Mouse (Mus musculus) intestine, postnatal 0 days (tissue): ENCODE measurements around the gene Slc38a6. TPM values are rescaled to one million over a fixed set of nuclear protein-coding genes. Genes with fewer than 3 reads are reported as not detected.

Experiments
- ATAC-seq: fragments of 200-750 bp; cut with Nextera tagmentation; 2 replicates; pipeline ENCODE4 v1.8.0; 2017; ENCODE audit warnings: mild to moderate bottlenecking, moderate TSS enrichment, moderate library complexity
- H3K27ac ChIP-seq: fragments of 300-500 bp; sonication (generic); 2 replicates; pipeline ENCODE4 v1.5.1; 2014; ENCODE audit warnings: mild to moderate bottlenecking, low read depth, low read length, moderate library complexity
- H3K27me3 ChIP-seq: fragments of 300-500 bp; sonication (generic); replicated peaks from 2 replicates; pipeline ENCODE4 v1.6.1; 2014; ENCODE audit warnings: low read length, mixed read lengths; ENCODE audit not compliant: control insufficient read depth, insufficient read depth
- H3K36me3 ChIP-seq: fragments of 300-500 bp; sonication (generic); 2 replicates; pipeline ENCODE4 v1.6.1; 2014; ENCODE audit warnings: mild to moderate bottlenecking, moderate library complexity; ENCODE audit not compliant: control insufficient read depth, insufficient read depth
- H3K4me1 ChIP-seq: fragments of 300-500 bp; sonication (generic); replicated peaks from 2 replicates; pipeline ENCODE4 v1.6.1; 2014; ENCODE audit warnings: antibody characterized with exemption, low read length, mixed read lengths; ENCODE audit not compliant: control insufficient read depth, insufficient read depth
- H3K4me2 ChIP-seq: fragments of 300-500 bp; sonication (generic); replicated peaks from 2 replicates; pipeline ENCODE4 v1.6.1; 2014; ENCODE audit warnings: low read depth, mild to moderate bottlenecking, moderate library complexity
- H3K4me3 ChIP-seq: fragments of 300-500 bp; sonication (generic); 2 replicates; pipeline ENCODE4 v1.5.1; 2014; ENCODE audit warnings: low read depth, low read length
- H3K9ac ChIP-seq: fragments of 300-500 bp; sonication (generic); 2 replicates; pipeline ENCODE4 v1.6.1; 2014; ENCODE audit warnings: mild to moderate bottlenecking, low read depth, low read length
- H3K9me3 ChIP-seq: fragments of 300-500 bp; sonication (generic); 2 replicates; pipeline ENCODE4 v1.6.1; 2016; ENCODE audit warnings: mixed run types; ENCODE audit not compliant: control insufficient read depth
- CTCF ChIP-seq: sonication (generic); IDR thresholded peaks from 2 replicates; pipeline ENCODE4 v1.5.1; 2016; ENCODE audit warnings: low read depth, mild to moderate bottlenecking, control low read depth, antibody characterized with exemption, moderate library complexity
- WGBS: fragments of 180-500 bp; shearing (Covaris S2); extraction: QIAGEN DNeasy Blood & Tissue Kit; methylation state at CpG from one replicate; pipeline ENCODE4 v1.1.7; 2014; 5-methylcytosine and 5-hydroxymethylcytosine counted together
- polyA plus RNA-seq: library from polyadenylated mRNA; unstranded; fragments of >200 nt; fragmentation: Nextera tagmentation; extraction: Ambion mirVana; gene quantifications from 2 replicates; pipeline ENCODE4 v1.2.1, GENCODE M21; 2015

Slc38a6 gene
- polyA plus RNA-seq, 1 experiment from 2014 or later = 19.2 TPM

- H3K4me1 ChIP-seq = no peaks in the 10 kb centered on the region
- ATAC-seq = no peak
- no peak overlapping the region for H3K4me3 ChIP-seq
- TF ChIP-seq CTCF = no peak
- H3K4me2 ChIP-seq = no peak overlapping the region
- H3K9ac ChIP-seq = no peak overlapping the region
- H3K9me3 ChIP-seq = no peaks in the 10 kb centered on the region
- WGBS = 79% methylated on average over 14 of the region's 14 CpGs
- H3K27me3 ChIP-seq = no peaks in the 10 kb centered on the region
- H3K36me3 ChIP-seq = peaks cover 9% of the 10 kb centered on the region; the same call in 1 of the 2 replicates
- H3K27ac ChIP-seq = no peak overlapping the region
These were observed 68.7 kb downstream of the Slc38a6 start for GRCm38 (mm10) chr12:73355084-73355775.

DNA sequence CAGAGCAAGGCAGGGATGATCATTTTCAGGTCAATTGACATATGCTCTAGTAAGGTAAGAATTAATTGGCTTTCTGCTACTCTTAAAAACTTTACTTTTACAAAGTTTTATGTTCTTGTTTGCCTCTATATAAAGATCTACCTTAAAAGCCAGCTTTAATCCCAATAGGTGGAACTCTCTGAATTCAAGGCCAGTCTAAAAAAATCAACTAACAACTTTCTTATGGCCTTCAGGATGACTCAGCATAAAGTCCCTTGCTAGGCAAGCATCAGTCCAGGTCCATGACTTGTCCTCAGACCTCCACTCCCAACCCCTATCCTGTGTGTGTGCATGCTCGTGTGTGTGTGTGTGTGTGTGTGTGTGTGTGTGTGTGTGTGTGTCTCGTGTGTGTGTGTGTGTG, 70.1 kb downstream of the Slc38a6 start:
- Histone ChIP-seq H3K4me1 (no peaks in the 10 kb centered on the region), H3K4me3 (no peak overlapping the region), H3K9ac (no peak overlapping the region), H3K9me3 (no peaks in the 10 kb centered on the region), H3K36me3 (peaks cover 7% of the 10 kb centered on the region; the same call in 1 of the 2 replicates), H3K27me3 (no peaks in the 10 kb centered on the region), H3K27ac (no peak overlapping the region), H3K4me2 (no peak overlapping the region)
- TF ChIP-seq CTCF = no peak
- 74% methylated on average over 2 of the region's 2 CpGs for WGBS
- no peak for ATAC-seq

- no peak for ATAC-seq
- no peak overlapping the region for H3K27ac ChIP-seq
- H3K9ac ChIP-seq = no peak overlapping the region
- H3K4me1 ChIP-seq = no peaks in the 10 kb centered on the region
- H3K36me3 ChIP-seq = 0 out of 2 replicates have a peak, but pooled peaks cover 1% of the 10 kb centered on the region
- H3K27me3 ChIP-seq = no peaks in the 10 kb centered on the region
- TF ChIP-seq CTCF = no peak
- H3K9me3 ChIP-seq = no peaks in the 10 kb centered on the region
- H3K4me3 ChIP-seq = no peak overlapping the region
- no peak overlapping the region for H3K4me2 ChIP-seq
- 64% methylated on average over 5 of the region's 5 CpGs for WGBS
These were observed 70.7 kb downstream of the Slc38a6 start for GRCm38 (mm10) chr12:73357311-73357710.

- H3K27me3 ChIP-seq = no peaks in the 10 kb centered on the region
- no peak for TF ChIP-seq CTCF
- no peaks in the 10 kb centered on the region for H3K9me3 ChIP-seq
- no peaks in the 10 kb centered on the region for H3K4me1 ChIP-seq
- no peaks in the 10 kb centered on the region for H3K36me3 ChIP-seq
- H3K4me3 ChIP-seq = no peak overlapping the region
- 84% methylated on average over 3 of the region's 3 CpGs for WGBS
- no peak overlapping the region for H3K9ac ChIP-seq
- no peak for ATAC-seq
- H3K27ac ChIP-seq = no peak overlapping the region
- H3K4me2 ChIP-seq = no peak overlapping the region
These were observed 71.2 kb downstream of the Slc38a6 start for GRCm38 (mm10) chr12:73357736-73358135.

DNA sequence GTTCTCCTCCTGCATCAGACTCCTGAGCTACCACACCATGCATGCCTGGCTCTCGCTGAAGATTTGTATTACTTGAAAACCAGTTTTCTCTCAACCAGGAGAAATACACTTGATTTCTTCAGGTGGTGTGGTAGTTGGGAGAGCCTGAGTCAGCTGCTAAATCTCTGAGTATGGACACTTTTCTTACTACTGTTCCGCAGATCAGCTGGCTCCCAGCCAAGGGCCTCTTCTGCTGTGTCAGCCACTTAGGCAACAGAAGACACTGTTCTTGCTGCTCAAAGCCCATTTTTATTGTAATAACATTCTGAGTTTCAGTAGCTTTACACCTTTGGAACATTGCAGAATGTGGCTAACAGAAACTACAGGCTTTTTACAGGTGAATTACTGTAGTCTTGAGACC, 72.1 kb downstream of the Slc38a6 start:
- no peak overlapping the region for H3K9ac ChIP-seq
- ATAC-seq = no peak
- no peak overlapping the region for H3K27ac ChIP-seq
- 60% methylated on average over 2 of the region's 2 CpGs for WGBS
- TF ChIP-seq CTCF = no peak
- no peaks in the 10 kb centered on the region for H3K27me3 ChIP-seq
- no peaks in the 10 kb centered on the region for H3K36me3 ChIP-seq
- no peaks in the 10 kb centered on the region for H3K9me3 ChIP-seq
- H3K4me1 ChIP-seq = no peaks in the 10 kb centered on the region
- H3K4me2 ChIP-seq = no peak overlapping the region
- H3K4me3 ChIP-seq = no peak overlapping the region

DNA sequence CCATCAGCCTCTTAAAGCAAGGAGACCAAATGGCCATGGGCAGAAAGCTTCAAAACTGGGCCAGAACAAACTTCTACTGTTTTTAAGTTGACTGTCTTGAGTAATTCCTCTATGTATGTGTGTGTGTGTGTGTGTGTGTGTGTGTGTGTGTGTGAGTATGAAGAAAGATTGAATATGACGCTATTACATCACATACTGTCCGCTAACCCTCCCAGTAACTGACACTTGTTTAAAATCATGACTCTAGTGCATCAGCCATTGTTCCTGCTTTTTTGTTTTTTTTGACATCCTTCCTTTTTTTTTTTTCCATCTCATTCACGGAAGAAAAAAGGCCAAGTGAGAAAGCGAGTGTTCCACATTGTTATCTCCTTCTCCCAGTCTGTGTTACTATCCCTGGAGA, 72.9 kb downstream of the Slc38a6 start:
- no peak for TF ChIP-seq CTCF
- H3K9ac ChIP-seq = no peak overlapping the region
- no peak for ATAC-seq
- 76% methylated on average over 4 of the region's 4 CpGs for WGBS
- H3K4me1 ChIP-seq = no peaks in the 10 kb centered on the region
- H3K4me2 ChIP-seq = no peak overlapping the region
- no peak overlapping the region for H3K27ac ChIP-seq
- H3K36me3 ChIP-seq = no peaks in the 10 kb centered on the region
- no peaks in the 10 kb centered on the region for H3K9me3 ChIP-seq
- H3K4me3 ChIP-seq = no peak overlapping the region
- no peaks in the 10 kb centered on the region for H3K27me3 ChIP-seq
